Mouse (Mus musculus) embryonic facial prominence, embryonic 11.5 days (tissue): Measurements from ENCODE around the gene Cnih3. TPM values are rescaled to one million over a fixed set of nuclear protein-coding genes. Genes with fewer than 3 reads are reported as not detected.

Source experiments
- ATAC-seq: fragments of 200-750 bp; cut with Nextera tagmentation; replicated peaks from 2 replicates; pipeline ENCODE4 v1.8.0; 2017; ENCODE audit warnings: low read depth; ENCODE audit not compliant: insufficient number of reproducible peaks, low FRiP score, low TSS enrichment
- DNase-seq: peaks from one replicate; pipeline ENCODE4 v3.0.0-alpha.2; 2015; ENCODE audit warnings: low spot score
- H3K27ac ChIP-seq: fragments of 300-500 bp; sonication (generic); replicated peaks from 2 replicates; pipeline ENCODE4 v1.5.1; 2014; ENCODE audit warnings: mild to moderate bottlenecking, low read depth, low read length, control low read depth
- H3K27me3 ChIP-seq: fragments of 300-500 bp; sonication (generic); 2 replicates; pipeline ENCODE4 v1.6.1; 2014; ENCODE audit warnings: mild to moderate bottlenecking, low read length, moderate library complexity, mixed read lengths; ENCODE audit not compliant: control insufficient read depth, insufficient read depth
- H3K36me3 ChIP-seq: fragments of 300-500 bp; sonication (generic); replicated peaks from 2 replicates; pipeline ENCODE4 v1.6.1; 2014; ENCODE audit warnings: low read depth, mild to moderate bottlenecking, low read length, moderate library complexity, mixed read lengths; ENCODE audit not compliant: control insufficient read depth, insufficient read depth
- H3K4me1 ChIP-seq: fragments of 300-500 bp; sonication (generic); 2 replicates; pipeline ENCODE4 v1.6.1; 2014; ENCODE audit warnings: low read length, mixed read lengths; ENCODE audit not compliant: control insufficient read depth, insufficient read depth
- H3K4me2 ChIP-seq: fragments of 300-500 bp; sonication (generic); 2 replicates; pipeline ENCODE4 v1.6.1; 2014; ENCODE audit warnings: low read depth, mild to moderate bottlenecking, control low read depth, low read length, moderate library complexity
- H3K4me3 ChIP-seq: fragments of 300-500 bp; sonication (generic); 2 replicates; pipeline ENCODE4 v1.5.1; 2014; ENCODE audit warnings: low read depth, low read length, control low read depth
- H3K9ac ChIP-seq: fragments of 300-500 bp; sonication (generic); replicated peaks from 2 replicates; pipeline ENCODE4 v1.6.1; 2014; ENCODE audit warnings: mild to moderate bottlenecking, control low read depth, low read length
- H3K9me3 ChIP-seq: fragments of 300-500 bp; sonication (generic); replicated peaks from 2 replicates; pipeline ENCODE4 v1.6.1; 2016; ENCODE audit warnings: mild to moderate bottlenecking, low read length, inconsistent platforms, mixed read lengths; ENCODE audit not compliant: control insufficient read depth
- WGBS: fragments of 180-500 bp; shearing (Covaris S2); extraction: QIAGEN DNeasy Blood & Tissue Kit; methylation state at CpG from one replicate; pipeline ENCODE4 v1.1.7; 2014; 5-methylcytosine and 5-hydroxymethylcytosine counted together
- polyA plus RNA-seq: library from polyadenylated mRNA; unstranded; fragments of >200 nt; fragmentation: Nextera tagmentation; extraction: Ambion mirVana; gene quantifications from 2 replicates; pipeline ENCODE4 v1.2.1, GENCODE M21; 2014

Gene Cnih3
- polyA plus RNA-seq, 1 experiment from 2014 or later = 0.50 TPM

DNA sequence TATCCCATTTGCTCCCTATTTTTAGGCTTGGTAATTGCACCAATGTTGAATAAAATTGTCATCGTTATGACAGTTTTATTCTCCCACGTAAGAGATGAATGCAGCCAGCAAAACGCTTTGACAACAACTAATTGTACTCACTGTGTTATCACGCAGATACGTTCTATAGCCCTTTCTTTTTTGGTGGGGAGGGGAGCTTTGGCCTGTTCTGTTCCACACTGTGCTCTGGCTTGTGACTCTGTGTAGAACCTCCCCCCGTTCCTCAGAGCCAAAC lies 110.4 kb downstream of the Cnih3 start:
- Histone ChIP-seq H3K9me3 (no peaks in the 10 kb centered on the region), H3K27ac (no peak overlapping the region), H3K4me3 (no peak overlapping the region), H3K9ac (no peak overlapping the region), H3K4me2 (no peak overlapping the region), H3K36me3 (no peaks in the 10 kb centered on the region), H3K4me1 (no peaks in the 10 kb centered on the region), H3K27me3 (no peaks in the 10 kb centered on the region)
- WGBS = 78% methylated on average over 6 of the region's 6 CpGs
- DNase-seq = no peak
- ATAC-seq = no peak

DNA sequence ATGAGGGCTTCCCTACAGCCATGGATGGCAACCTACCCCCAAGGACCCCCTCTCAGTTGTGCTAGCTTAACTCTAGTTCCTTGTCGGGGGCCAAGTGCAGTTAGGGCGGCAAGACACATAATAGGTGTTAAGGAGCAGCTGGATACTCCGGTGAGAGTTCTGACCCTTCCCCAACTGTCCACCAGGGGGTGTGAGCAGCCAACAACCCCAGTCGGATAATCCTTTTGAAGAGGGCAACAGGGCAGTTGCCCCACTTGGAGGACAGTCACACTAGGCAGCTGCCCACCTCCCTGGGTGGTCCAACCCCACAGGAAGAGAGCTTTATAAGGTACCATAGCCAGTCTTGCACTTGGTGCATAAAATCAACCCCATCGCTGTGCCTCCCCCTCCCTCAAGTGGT lies 112.6 kb downstream of the Cnih3 start:
- Histone ChIP-seq H3K9ac (no peak overlapping the region), H3K27me3 (no peaks in the 10 kb centered on the region), H3K36me3 (no peaks in the 10 kb centered on the region), H3K4me1 (no peaks in the 10 kb centered on the region), H3K9me3 (no peaks in the 10 kb centered on the region), H3K27ac (no peak overlapping the region), H3K4me2 (no peak overlapping the region), H3K4me3 (no peak overlapping the region)
- no peak for ATAC-seq
- 48% methylated on average over 5 of the region's 5 CpGs for WGBS
- peak; percentile 30 for DNase-seq

DNA sequence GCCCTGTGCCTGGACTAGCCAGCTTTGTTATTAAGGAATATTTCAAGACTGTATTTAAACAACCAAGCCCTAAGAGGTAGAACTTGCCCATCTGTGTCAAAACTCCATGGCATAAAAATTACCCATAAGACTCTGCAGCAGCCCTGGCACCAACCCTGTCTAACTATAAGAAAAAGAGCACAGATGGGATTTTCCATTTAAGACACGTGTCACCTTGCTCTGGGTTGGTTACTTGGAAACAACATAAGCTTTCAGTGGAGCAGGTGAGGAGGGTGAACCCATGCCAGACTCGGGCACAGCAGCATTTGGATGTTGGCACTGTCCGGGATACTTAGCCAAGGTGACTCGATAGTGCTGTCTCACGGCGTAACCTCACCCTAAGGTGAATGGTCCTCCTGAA lies 113.6 kb downstream of the Cnih3 start:
- DNase-seq (no peak), ATAC-seq (no peak)
- H3K27ac ChIP-seq = no peak overlapping the region
- WGBS = 86% methylated on average over 6 of the region's 6 CpGs
- no peak overlapping the region for H3K9ac ChIP-seq
- H3K9me3 ChIP-seq = no peaks in the 10 kb centered on the region
- no peaks in the 10 kb centered on the region for H3K36me3 ChIP-seq
- H3K4me3 ChIP-seq = no peak overlapping the region
- no peaks in the 10 kb centered on the region for H3K27me3 ChIP-seq
- no peaks in the 10 kb centered on the region for H3K4me1 ChIP-seq
- H3K4me2 ChIP-seq = no peak overlapping the region

DNA sequence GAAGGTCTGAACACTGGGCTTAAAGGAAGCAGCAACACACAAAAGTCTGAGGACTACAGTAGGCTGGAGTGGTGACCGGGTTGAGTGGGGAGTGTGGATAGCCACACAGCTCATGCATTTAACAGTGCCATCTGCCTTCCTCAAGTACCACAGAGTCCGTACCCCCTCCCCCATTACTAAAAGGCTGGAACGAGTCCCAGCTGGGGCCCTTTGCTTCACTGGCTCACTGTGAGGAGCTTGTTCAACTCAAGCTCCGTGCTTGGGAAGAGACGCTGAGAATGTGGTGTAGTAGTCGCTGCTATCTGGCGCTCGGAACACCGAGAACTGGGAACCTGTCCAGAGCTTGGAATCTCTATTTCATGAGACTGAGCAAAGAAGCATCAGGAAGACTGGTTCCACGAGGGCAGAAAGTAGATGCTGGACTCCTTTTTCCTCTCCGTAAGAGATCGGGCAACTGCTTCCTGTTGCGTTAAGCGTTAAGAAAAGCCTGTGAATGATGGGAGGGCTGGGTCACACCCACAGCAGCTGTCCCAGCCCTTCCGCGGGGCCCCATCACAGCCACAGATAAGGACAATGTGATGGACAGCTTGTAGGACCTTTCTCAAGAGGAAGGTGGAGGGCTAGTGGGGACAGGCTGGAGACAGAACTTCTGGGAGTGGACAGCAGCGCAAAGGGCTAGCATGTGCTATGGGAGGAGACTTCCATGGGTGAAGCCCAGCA lies 114.3 kb downstream of the Cnih3 start:
- no peaks in the 10 kb centered on the region for H3K4me1 ChIP-seq
- no peak overlapping the region for H3K4me2 ChIP-seq
- H3K36me3 ChIP-seq = no peaks in the 10 kb centered on the region
- no peaks in the 10 kb centered on the region for H3K27me3 ChIP-seq
- no peak overlapping the region for H3K9ac ChIP-seq
- ATAC-seq = no peak
- DNase-seq = no peak
- H3K27ac ChIP-seq = no peak overlapping the region
- 84% methylated on average over 17 of the region's 17 CpGs for WGBS
- no peaks in the 10 kb centered on the region; the same call in 1 of the 2 replicates for H3K9me3 ChIP-seq
- H3K4me3 ChIP-seq = no peak overlapping the region

DNA sequence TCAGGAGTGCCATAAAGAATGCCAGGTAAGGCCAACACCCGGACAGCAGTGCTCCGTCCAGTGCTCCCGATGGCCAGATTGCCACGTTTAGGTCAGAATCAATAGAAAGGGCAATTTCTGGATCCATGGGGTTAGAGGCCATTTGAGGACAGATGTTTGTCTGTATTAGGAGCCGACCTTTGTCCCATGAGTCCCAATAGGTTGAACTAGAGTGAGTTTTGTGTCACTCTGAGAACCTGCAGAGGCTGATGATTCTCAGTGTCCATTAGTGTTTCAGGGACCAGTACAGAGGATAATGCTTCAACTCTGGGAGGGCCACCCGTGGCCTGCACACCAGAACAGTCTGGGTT lies 114.9 kb downstream of the Cnih3 start:
- 82% methylated on average over 6 of the region's 6 CpGs for WGBS
- Histone ChIP-seq H3K4me3 (no peak overlapping the region), H3K4me2 (no peak overlapping the region), H3K9ac (no peak overlapping the region), H3K27me3 (no peaks in the 10 kb centered on the region), H3K27ac (no peak overlapping the region), H3K36me3 (no peaks in the 10 kb centered on the region), H3K9me3 (no peaks in the 10 kb centered on the region; the same call in 1 of the 2 replicates), H3K4me1 (no peaks in the 10 kb centered on the region)
- ATAC-seq (no peak), DNase-seq (no peak)

DNA sequence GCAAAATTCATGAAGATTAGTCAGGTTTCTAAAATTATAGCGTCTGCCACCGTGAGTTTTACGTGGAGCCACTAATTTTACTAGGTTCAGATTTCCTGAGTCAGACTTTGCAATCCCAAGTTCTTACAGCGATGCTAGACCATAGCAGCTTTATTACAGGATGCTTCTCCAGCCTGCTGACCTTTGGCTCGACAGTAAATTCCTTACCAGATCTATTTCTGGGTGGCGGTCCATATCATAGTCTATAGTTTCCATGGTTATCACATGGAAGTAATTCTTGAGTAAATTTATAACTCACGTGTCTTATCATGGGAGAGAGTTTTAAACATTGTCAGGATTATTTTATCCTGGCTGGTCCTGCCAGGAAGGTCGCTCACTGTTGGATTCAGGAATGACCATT lies 117.0 kb downstream of the Cnih3 start:
- DNase-seq (no peak), ATAC-seq (no peak)
- Histone ChIP-seq H3K4me3 (no peak overlapping the region), H3K9me3 (no peaks in the 10 kb centered on the region; the same call in 1 of the 2 replicates), H3K9ac (no peak overlapping the region), H3K36me3 (no peaks in the 10 kb centered on the region), H3K27me3 (no peaks in the 10 kb centered on the region), H3K27ac (no peak overlapping the region), H3K4me1 (no peaks in the 10 kb centered on the region), H3K4me2 (no peak overlapping the region)
- WGBS = 75% methylated on average over 8 of the region's 8 CpGs

DNA sequence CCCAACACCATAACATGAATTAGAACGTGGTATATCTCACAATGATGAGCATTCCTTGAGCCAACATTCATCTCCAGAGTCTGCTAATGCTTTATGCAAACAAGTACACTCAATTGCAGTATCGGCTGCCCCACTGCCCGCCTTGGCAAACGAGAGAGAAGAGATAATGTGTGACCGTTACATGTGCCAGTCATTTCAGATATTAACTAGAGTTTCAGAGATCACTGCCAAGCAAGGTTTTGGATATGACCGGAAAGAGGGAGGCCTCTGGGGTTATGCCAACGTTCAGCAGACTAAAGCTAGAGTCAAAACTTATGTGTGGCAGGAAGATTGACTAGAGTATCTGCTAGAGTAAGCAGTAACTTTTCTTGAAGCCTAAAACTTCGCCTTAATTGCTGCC lies 123.7 kb downstream of the Cnih3 start:
- Histone ChIP-seq H3K9me3 (no peaks in the 10 kb centered on the region; the same call in 1 of the 2 replicates), H3K4me3 (no peak overlapping the region), H3K9ac (no peak overlapping the region), H3K36me3 (no peaks in the 10 kb centered on the region), H3K4me1 (no peaks in the 10 kb centered on the region), H3K27me3 (no peaks in the 10 kb centered on the region), H3K27ac (no peak overlapping the region), H3K4me2 (no peak overlapping the region)
- DNase-seq (no peak), ATAC-seq (no peak)
- WGBS = 82% methylated on average over 8 of the region's 8 CpGs

DNA sequence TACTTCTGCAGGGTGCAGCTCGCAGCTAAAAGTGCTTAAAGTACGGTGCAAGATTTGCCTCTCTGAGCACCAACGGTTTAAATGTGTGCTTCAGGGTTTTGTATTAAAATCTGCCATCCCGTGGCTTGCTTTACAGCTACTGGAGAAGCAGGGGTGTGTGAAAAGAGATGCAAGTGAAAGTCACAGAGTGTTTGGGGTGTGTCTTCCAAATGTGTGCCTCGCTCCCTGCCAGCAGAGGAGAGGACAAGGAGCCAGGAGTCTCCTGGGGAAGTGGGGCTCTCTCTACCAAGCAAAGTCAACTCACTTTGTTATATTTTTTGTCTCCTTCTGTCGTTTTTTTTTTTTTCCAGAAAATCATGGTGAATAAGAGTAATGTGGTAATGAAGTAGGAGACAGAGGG lies 124.1 kb downstream of the Cnih3 start:
- no peaks in the 10 kb centered on the region for H3K27me3 ChIP-seq
- no peaks in the 10 kb centered on the region for H3K4me1 ChIP-seq
- H3K27ac ChIP-seq = no peak overlapping the region
- no peaks in the 10 kb centered on the region for H3K36me3 ChIP-seq
- ATAC-seq (no peak), DNase-seq (no peak)
- H3K9me3 ChIP-seq = no peaks in the 10 kb centered on the region; the same call in 1 of the 2 replicates
- 76% methylated on average over 6 of the region's 6 CpGs for WGBS
- H3K9ac ChIP-seq = no peak overlapping the region
- no peak overlapping the region for H3K4me2 ChIP-seq
- no peak overlapping the region for H3K4me3 ChIP-seq
